Mouse (Mus musculus): ENCODE data around the gene Tcf20. TPM values are rescaled to one million over a fixed set of nuclear protein-coding genes. Genes with fewer than 3 reads are reported as not detected.

The Tcf20 gene
- polyA plus RNA-seq, 1 experiment, result 38.4 TPM

DNA sequence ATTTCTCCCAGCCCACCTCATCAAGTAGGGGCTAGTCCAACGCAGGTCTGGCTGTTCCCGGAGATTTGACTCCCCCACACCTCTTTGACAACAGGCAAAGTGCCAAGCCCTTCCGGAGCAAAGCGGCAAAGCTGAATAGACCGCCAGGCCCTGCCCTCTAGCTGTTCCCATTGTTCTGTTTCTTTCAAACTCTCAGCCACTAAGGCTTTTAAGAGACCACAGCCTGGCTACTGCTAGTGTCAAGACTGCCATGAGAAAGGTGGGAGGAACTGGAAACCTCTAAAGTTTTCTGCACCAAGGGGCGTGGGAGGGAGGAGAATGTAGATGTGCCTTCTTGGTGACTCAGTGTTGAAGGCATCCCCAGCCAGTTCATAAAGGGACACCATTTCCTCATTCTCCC lies 86.4 kb downstream of the Tcf20 start:
- Histone ChIP-seq H3K27ac (ENCODE audit: insufficient read depth, low read length) (no peak overlapping the region), H3K4me1 (ENCODE audit: control insufficient read depth, insufficient read depth, low read length) (peaks cover 7% of the 10 kb centered on the region; the same call in 1 of the 2 replicates), H3K4me3 (ENCODE audit: insufficient read depth, low read length) (no peak overlapping the region)
- TF ChIP-seq POLR2A (IDR thresholded peaks at IDR 0.05; ENCODE audit: extremely low read depth, insufficient read depth, low read length) (no peak), CTCF (IDR thresholded peaks at IDR 0.05; ENCODE audit: extremely low read depth, insufficient read depth, low read length) (no peak)

DNA sequence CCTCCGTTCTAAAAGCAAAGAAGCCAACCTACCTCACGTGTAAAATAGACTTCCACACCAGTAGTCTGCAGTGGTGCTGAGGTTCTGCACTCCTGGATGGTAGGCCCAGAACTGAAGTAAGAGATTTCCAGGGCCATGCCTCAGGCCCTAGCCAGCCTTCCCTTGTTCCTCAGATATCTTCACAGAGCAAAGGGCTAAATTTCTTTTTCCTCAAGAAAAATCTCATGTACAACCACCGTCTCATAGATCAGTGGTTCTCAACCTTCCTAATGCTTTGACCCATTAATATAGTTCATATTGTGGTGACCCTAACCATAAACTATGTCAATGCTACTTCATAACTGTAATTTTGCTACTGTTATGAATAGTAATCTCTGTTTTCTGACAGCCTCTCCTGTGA lies 87.3 kb downstream of the Tcf20 start:
- H3K4me1 ChIP-seq (ENCODE audit: control insufficient read depth, insufficient read depth, low read length), result peaks cover 7% of the 10 kb centered on the region; the same call in 1 of the 2 replicates
- H3K27ac ChIP-seq (ENCODE audit: insufficient read depth, low read length), result no peak overlapping the region
- H3K4me3 ChIP-seq (ENCODE audit: insufficient read depth, low read length), result no peak overlapping the region
- TF ChIP-seq CTCF (IDR thresholded peaks at IDR 0.05; ENCODE audit: extremely low read depth, insufficient read depth, low read length), result no peak
- no peak for TF ChIP-seq POLR2A (IDR thresholded peaks at IDR 0.05; ENCODE audit: extremely low read depth, insufficient read depth, low read length)

DNA sequence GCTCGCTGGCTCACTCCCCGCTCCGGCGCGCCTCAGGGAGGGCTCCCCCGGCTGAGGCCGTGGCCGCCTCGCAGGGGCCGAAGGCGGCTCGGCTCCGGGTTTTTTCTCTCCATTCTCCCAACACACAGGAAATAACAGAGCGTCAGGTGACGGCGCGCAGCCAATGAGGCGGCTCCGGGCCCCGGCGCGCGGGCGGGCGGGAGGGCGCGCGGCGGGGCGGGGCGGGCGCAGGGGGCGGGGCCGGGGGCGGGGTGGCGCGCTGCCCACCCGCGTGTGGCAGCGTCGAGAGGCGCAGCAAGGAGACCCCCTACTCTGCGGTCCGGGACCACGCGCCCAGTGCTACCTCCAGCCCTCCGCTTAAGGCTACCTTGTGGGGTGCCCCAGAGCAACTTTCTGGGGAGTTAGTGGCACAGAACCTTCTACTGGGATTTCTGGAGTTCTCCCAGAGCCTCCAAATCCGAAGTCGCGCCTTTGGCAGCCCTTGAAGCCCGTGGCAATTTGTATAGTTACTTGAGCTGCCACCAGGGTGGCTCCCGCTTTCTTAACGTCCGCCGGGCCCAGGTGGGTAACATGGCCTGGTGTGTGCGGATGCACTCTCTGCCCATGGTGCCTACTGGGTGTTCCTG lies 87.9 kb downstream of the Tcf20 start:
- Histone ChIP-seq H3K4me3 (ENCODE audit: insufficient read depth, low read length) (peak overlapping the region; percentile 61), H3K4me1 (ENCODE audit: control insufficient read depth, insufficient read depth, low read length) (peaks cover 7% of the 10 kb centered on the region; the same call in 1 of the 2 replicates), H3K27ac (ENCODE audit: insufficient read depth, low read length) (peak overlapping the region; percentile 68; the same call in 1 of the 2 replicates)
- TF ChIP-seq CTCF (IDR thresholded peaks at IDR 0.05; ENCODE audit: extremely low read depth, insufficient read depth, low read length), result no peak
- TF ChIP-seq POLR2A (IDR thresholded peaks at IDR 0.05; ENCODE audit: extremely low read depth, insufficient read depth, low read length), result peak; percentile 38; the same call in 1 of the 2 replicates

DNA sequence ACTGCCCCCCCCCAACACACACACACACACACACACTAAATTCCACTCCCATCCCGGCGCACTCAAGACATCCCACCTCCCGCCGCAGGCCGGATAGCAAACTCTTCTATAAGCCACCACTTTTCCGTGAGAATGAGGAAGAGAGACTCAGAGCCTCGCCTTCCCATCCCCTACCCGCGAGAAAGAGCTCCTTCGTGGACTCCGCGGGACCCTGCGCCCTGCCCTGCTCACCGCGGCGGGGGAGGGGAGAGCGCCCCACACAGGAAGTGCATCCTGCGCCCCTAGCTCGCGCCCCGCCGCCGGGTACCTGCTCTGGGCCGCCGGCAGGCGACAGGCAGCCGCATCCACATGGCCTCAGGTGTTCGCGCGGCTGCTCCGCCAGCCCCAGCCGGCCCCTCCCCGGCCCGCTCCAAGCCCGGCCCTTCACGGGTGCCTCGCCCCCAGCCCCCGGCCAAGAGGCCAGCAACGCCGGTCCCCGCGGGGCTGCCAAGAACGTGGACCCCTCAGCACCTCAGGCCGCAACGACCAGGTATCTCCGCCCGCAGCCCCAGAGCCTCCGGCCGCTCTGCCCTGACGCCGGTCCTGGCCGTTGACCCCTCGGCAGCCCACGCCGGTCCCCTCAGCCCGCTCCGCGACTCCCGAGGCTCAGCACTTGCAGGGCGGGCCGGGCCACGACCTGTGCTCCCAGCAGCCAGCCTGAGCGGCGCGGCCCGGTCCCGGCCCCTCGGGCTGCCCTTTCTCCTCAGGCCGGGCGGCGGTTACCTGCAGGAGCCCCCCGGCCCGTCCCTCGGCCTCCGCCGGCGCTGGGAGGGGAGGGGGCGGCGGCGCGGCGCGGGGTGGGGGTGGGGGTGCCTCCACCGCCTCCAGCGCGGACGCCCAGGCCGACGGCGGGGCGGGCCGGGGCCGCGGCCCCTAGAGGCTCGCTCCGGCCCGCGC lies 88.7 kb downstream of the Tcf20 start:
- TF ChIP-seq POLR2A (IDR thresholded peaks at IDR 0.05; ENCODE audit: extremely low read depth, insufficient read depth, low read length) (no peak), CTCF (IDR thresholded peaks at IDR 0.05; ENCODE audit: extremely low read depth, insufficient read depth, low read length) (no peak)
- peak overlapping the region; percentile 61 for H3K4me3 ChIP-seq (ENCODE audit: insufficient read depth, low read length)
- H3K27ac ChIP-seq (ENCODE audit: insufficient read depth, low read length), result peak overlapping the region; percentile 68
- peaks cover 7% of the 10 kb centered on the region; the same call in 1 of the 2 replicates for H3K4me1 ChIP-seq (ENCODE audit: control insufficient read depth, insufficient read depth, low read length)

DNA sequence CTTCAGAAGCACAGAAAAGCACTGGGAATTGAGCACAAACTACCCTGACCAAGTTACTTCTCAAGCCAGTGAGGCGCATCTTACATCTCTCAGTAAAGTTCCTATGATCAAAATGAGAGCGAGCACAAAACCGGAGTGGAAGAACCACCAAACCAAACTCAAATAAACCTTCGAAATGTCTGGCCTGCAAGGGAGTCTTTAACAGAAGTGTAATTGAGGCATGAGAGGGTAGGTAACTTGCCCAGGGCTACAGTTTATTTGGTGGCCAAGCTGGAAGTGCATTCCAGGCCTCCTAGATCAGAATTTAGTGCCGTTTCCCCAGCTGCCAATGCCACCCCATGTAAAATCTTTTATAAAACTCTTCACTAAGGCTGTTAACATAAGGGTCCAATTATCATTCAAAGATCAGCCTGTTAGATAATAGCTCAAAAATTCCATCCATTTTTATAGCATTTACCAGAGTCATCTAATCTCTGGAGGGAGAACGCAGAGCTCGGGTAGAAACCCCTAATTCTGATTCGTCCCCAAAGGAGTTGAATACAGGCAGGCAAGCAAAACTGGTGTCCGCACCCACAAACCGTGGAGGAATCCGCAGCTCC lies 89.4 kb downstream of the Tcf20 start:
- Histone ChIP-seq H3K4me3 (ENCODE audit: insufficient read depth, low read length) (peak overlapping the region; percentile 61), H3K27ac (ENCODE audit: insufficient read depth, low read length) (no peak overlapping the region), H3K4me1 (ENCODE audit: control insufficient read depth, insufficient read depth, low read length) (peaks cover 7% of the 10 kb centered on the region; the same call in 1 of the 2 replicates)
- TF ChIP-seq POLR2A (IDR thresholded peaks at IDR 0.05; ENCODE audit: extremely low read depth, insufficient read depth, low read length) (no peak), CTCF (IDR thresholded peaks at IDR 0.05; ENCODE audit: extremely low read depth, insufficient read depth, low read length) (no peak)

DNA sequence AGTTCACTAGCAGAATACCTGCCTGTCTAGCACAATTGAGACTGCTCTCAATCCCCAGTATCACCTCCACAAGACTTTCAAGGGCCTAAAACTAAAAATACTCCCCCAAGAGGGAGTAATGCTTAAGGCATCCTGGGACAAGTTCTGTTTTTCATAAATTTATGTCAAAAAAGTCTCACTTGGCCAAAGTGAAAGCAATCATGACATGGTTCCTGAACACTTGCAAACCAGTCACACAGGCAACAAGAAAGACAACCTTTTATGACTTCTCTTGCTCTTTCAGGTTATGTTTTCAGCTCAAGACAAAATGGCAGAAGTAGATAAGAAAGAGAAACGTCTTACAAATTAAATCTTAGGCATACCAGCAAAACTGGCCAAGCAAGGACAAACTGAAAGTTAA lies 91.3 kb downstream of the Tcf20 start:
- Histone ChIP-seq H3K4me3 (ENCODE audit: insufficient read depth, low read length) (no peak overlapping the region), H3K27ac (ENCODE audit: insufficient read depth, low read length) (no peak overlapping the region), H3K4me1 (ENCODE audit: control insufficient read depth, insufficient read depth, low read length) (peaks cover 4% of the 10 kb centered on the region; the same call in 1 of the 2 replicates)
- no peak for TF ChIP-seq CTCF (IDR thresholded peaks at IDR 0.05; ENCODE audit: extremely low read depth, insufficient read depth, low read length)
- no peak for TF ChIP-seq POLR2A (IDR thresholded peaks at IDR 0.05; ENCODE audit: extremely low read depth, insufficient read depth, low read length)

DNA sequence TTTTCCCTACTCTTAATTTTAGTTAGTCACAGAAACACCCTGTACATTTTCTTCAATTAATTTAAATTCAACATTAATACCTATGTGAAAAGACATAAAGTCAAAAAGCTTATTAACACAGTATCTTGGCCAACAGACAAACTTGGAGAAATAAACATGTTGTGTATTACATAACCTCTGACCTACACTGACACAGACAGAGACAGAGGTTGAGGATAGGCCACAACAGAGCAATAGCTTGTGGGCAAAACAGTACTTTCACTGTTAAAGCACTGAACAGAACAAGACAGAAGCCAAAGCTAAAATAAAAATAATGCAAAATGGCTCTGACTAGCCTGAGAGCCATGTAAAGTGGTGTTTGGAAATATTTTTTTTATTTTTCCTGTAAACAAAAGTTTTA lies 97.2 kb downstream of the Tcf20 start:
- TF ChIP-seq CTCF (IDR thresholded peaks at IDR 0.05; ENCODE audit: extremely low read depth, insufficient read depth, low read length), result no peak
- no peak for TF ChIP-seq POLR2A (IDR thresholded peaks at IDR 0.05; ENCODE audit: extremely low read depth, insufficient read depth, low read length)
- H3K27ac ChIP-seq (ENCODE audit: insufficient read depth, low read length), result no peak overlapping the region
- no peak overlapping the region for H3K4me3 ChIP-seq (ENCODE audit: insufficient read depth, low read length)
- no peaks in the 10 kb centered on the region; the same call in 1 of the 2 replicates for H3K4me1 ChIP-seq (ENCODE audit: control insufficient read depth, insufficient read depth, low read length)

DNA sequence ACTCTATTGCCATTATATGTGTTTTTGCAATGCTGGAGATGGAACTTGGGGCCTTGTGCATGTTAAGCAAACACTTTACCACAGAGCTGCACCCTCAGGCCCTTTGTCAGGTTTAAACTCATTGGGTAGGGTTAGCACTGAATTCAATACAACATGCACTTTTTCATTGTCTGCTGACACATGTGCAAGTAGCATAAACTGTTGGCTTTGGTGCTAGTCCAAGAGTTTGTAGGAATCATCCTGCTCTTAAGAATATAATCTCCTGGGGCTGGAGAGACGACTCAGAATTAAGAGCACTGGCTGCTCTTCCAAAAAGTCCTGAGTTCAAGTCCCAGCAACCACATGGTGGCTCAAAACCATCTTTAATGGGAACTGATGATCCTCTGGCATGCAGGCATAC lies 98.2 kb downstream of the Tcf20 start:
- no peak overlapping the region for H3K4me3 ChIP-seq (ENCODE audit: insufficient read depth, low read length)
- TF ChIP-seq CTCF (IDR thresholded peaks at IDR 0.05; ENCODE audit: extremely low read depth, insufficient read depth, low read length), result no peak
- no peaks in the 10 kb centered on the region; the same call in 1 of the 2 replicates for H3K4me1 ChIP-seq (ENCODE audit: control insufficient read depth, insufficient read depth, low read length)
- no peak overlapping the region for H3K27ac ChIP-seq (ENCODE audit: insufficient read depth, low read length)

DNA sequence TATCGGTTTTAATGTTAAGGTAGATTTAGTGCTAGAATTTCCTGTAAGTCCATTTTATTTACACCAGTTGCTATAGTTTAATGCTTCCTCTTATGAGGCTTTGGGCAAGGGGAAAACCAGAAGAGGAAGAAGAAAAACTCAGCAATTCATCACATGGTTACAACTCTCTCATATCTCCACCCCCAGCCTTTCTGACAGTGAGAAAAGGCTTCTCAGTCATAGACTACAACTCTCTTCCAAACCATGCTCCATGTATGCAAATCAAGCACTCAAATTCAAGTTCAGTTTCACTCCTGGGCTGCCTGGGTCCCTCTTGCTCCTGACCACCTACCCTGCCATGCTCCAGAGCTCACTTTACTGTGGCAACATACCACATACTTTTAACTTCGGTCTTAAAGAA lies 99.2 kb downstream of the Tcf20 start:
- TF ChIP-seq POLR2A (IDR thresholded peaks at IDR 0.05; ENCODE audit: extremely low read depth, insufficient read depth, low read length), result no peak
- no peak for TF ChIP-seq CTCF (IDR thresholded peaks at IDR 0.05; ENCODE audit: extremely low read depth, insufficient read depth, low read length)
- H3K4me1 ChIP-seq (ENCODE audit: control insufficient read depth, insufficient read depth, low read length), result no peaks in the 10 kb centered on the region; the same call in 1 of the 2 replicates
- no peak overlapping the region for H3K27ac ChIP-seq (ENCODE audit: insufficient read depth, low read length)
- H3K4me3 ChIP-seq (ENCODE audit: insufficient read depth, low read length), result no peak overlapping the region
